Mouse (Mus musculus) ES-E14 (cell line): ENCODE results near the gene Ahnak2. TPM values are rescaled to one million over a fixed set of nuclear protein-coding genes. Genes with fewer than 3 reads are reported as not detected.

Experiments used
- DNase-seq: peaks from one replicate; pipeline ENCODE4 v3.0.0-alpha.2; 2013; ENCODE audit warnings: low read depth, low spot score
- H3K27ac ChIP-seq: 2 replicates; pipeline ENCODE4 v1.5.1; 2012; ENCODE audit warnings: low read depth, mild to moderate bottlenecking, low read length, moderate library complexity, mixed read lengths; ENCODE audit not compliant: poor library complexity, insufficient read depth, severe bottlenecking
- H3K36me3 ChIP-seq: 2 replicates; pipeline ENCODE4 v1.6.1; 2012; ENCODE audit warnings: mild to moderate bottlenecking, low read length, moderate library complexity, mixed read lengths; ENCODE audit not compliant: control insufficient read depth, poor library complexity, insufficient read depth, severe bottlenecking
- H3K4me1 ChIP-seq, 2 experiments: fragments of 150-350 bp in 1 of 2; sonication (generic) in 1 of 2; 2 replicates each; pipeline ENCODE4 v1.6.1; 2012; ENCODE audit warnings: low read length in 2 of 2, mild to moderate bottlenecking in 1 of 2, mixed read lengths in 1 of 2; ENCODE audit not compliant: control insufficient read depth in 2 of 2, insufficient read depth in 2 of 2, poor library complexity in 1 of 2
- H3K4me3 ChIP-seq, 2 experiments: fragments of 150-350 bp in 1 of 2; sonication (generic) in 1 of 2; 2 replicates each; pipeline ENCODE4 v1.5.1; 2012; ENCODE audit warnings: low read length in 2 of 2, low read depth in 1 of 2, mild to moderate bottlenecking in 1 of 2, mixed read lengths in 1 of 2; ENCODE audit not compliant: insufficient read depth in 1 of 2, poor library complexity in 1 of 2, severe bottlenecking in 1 of 2
- H3K9ac ChIP-seq: 2 replicates; pipeline ENCODE4 v1.6.1; 2012; ENCODE audit warnings: low read depth, mild to moderate bottlenecking, low read length, mixed read lengths; ENCODE audit not compliant: poor library complexity, insufficient read depth, severe bottlenecking
- H3K9me3 ChIP-seq: fragments of 150-350 bp; sonication (generic); 2 replicates; pipeline ENCODE4 v1.6.1; 2012; ENCODE audit warnings: low read depth, mild to moderate bottlenecking, low read length; ENCODE audit not compliant: control insufficient read depth, insufficient read depth
- CHD2 ChIP-seq: IDR thresholded peaks from 2 replicates; pipeline ENCODE4 v1.6.1; 2014; ENCODE audit warnings: mild to moderate bottlenecking, low read depth, low read length, inconsistent platforms
- HCFC1 ChIP-seq: IDR thresholded peaks from 2 replicates; pipeline ENCODE4 v1.6.1; 2012; ENCODE audit warnings: low read length, inconsistent platforms, borderline replicate concordance; ENCODE audit not compliant: insufficient read depth
- MAFK ChIP-seq: IDR thresholded peaks from 2 replicates; pipeline ENCODE4 v1.6.1; 2014; ENCODE audit warnings: mild to moderate bottlenecking, low read depth, low read length, inconsistent platforms; ENCODE audit not compliant: insufficient read depth
- ZC3H11A ChIP-seq: IDR thresholded peaks from 2 replicates; pipeline ENCODE4 v1.6.1; 2012; ENCODE audit warnings: low read depth, mild to moderate bottlenecking, inconsistent platforms, low read length, borderline replicate concordance
- ZNF384 ChIP-seq: IDR thresholded peaks from 2 replicates; pipeline ENCODE4 v1.6.1; 2012; ENCODE audit warnings: low read depth, low read length, inconsistent platforms
- in situ Hi-C, 2 experiments: fragments of 600-800 bp; cut with MboI; formaldehyde crosslinking; loops; one replicate each; pipeline ENCODE4 v1.15.1; 2025; ENCODE audit warnings: low sequenced_read_pairs in 2 of 2, inconsistent platforms in 1 of 2; ENCODE audit not compliant: unreplicated experiment in 2 of 2
- total RNA-seq: library from RNA; depleted of rRNA; stranded (reverse); fragments of 300-350 nt; gene quantifications from 2 replicates; pipeline ENCODE4 v1.2.3, GENCODE M21; 2012

Ahnak2 gene
- total RNA-seq, 1 experiment = 22.8 TPM

DNA sequence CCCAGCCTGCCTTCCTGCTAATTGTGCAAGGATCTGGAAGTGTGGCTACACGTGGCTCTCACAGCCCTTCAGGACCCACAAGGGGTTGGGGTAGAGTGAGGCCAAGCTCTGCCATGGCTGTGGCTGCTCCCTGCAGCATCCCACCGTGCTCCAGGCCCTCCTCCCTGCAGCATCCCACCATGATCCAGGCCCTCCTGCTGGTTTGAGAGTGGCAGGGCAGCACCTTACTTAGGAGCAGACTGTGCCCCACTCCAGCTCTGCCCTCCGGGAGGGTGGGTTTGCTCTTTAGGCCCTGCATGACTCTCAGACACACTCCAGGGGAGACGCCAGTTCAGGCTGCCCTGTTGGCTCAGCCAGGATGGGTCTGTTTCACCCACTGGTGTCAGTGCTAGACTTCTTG, 32.1 kb downstream of the Ahnak2 start:
- H3K4me3 ChIP-seq = no peak overlapping the region
- H3K4me1 ChIP-seq = no peaks in the 10 kb centered on the region
- TF ChIP-seq ZNF384 (no peak), HCFC1 (no peak), MAFK (no peak), ZC3H11A (no peak), CHD2 (no peak)
- no peak for DNase-seq
- H3K9ac ChIP-seq = no peak overlapping the region
- in situ Hi-C loops = no loop called here
- no peak overlapping the region for H3K27ac ChIP-seq
- H3K36me3 ChIP-seq = no peaks in the 10 kb centered on the region
- no peaks in the 10 kb centered on the region for H3K9me3 ChIP-seq

DNA sequence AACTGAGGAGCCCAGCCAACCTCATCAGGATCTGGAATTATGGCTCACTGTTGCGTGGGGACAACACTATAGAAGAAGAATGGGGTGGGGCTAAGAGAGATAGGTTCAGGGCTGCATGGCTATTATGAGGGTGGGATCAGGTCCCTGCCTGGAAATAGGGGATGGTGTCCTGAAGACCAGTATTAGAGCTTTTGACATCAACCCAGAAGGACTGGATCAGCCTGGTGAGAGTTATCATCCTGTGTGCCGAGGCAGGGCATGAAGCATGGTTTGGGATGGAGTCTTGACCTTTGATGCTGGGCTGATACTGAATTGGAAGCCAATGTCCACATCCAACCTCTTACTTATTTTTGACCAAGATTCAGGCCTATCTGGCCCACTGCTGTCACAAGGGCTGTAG, 32.7 kb downstream of the Ahnak2 start:
- no peak for TF ChIP-seq CHD2
- TF ChIP-seq HCFC1 = no peak
- no peak for TF ChIP-seq ZNF384
- no peak for TF ChIP-seq MAFK
- TF ChIP-seq ZC3H11A = no peak
- no peak overlapping the region for H3K27ac ChIP-seq
- H3K9ac ChIP-seq = no peak overlapping the region
- no peaks in the 10 kb centered on the region for H3K9me3 ChIP-seq
- in situ Hi-C loops = no loop called here
- DNase-seq = no peak
- H3K36me3 ChIP-seq = no peaks in the 10 kb centered on the region
- no peaks in the 10 kb centered on the region for H3K4me1 ChIP-seq
- no peak overlapping the region for H3K4me3 ChIP-seq

DNA sequence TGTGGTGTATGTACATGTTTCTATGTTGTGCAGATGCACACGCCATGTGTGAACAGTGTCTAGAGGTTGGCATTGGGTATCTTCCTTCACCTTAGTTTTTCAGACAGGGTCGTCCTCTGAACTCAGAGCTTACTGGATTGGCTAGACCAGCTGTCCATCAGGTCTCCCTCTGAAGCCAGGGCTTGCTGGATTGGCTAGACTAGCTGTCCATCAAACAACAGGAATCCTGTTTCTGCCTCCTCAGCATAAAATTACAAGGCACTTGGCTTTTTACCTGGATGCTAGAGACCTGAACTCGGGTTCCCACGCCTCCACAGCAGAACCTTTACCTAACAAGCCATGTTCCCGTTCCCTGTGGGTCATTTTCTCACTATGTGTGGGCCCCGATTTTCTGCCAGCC, 33.4 kb downstream of the Ahnak2 start:
- DNase-seq = peak; percentile 44
- in situ Hi-C loops = no loop called here
- H3K36me3 ChIP-seq = no peaks in the 10 kb centered on the region
- H3K4me3 ChIP-seq = no peak overlapping the region
- H3K9me3 ChIP-seq = no peaks in the 10 kb centered on the region
- no peak for TF ChIP-seq ZNF384
- TF ChIP-seq HCFC1 = no peak
- TF ChIP-seq MAFK = peak; percentile 97
- peak; percentile 86 for TF ChIP-seq CHD2
- TF ChIP-seq ZC3H11A = no peak
- H3K9ac ChIP-seq = no peak overlapping the region
- no peaks in the 10 kb centered on the region for H3K4me1 ChIP-seq
- no peak overlapping the region for H3K27ac ChIP-seq

DNA sequence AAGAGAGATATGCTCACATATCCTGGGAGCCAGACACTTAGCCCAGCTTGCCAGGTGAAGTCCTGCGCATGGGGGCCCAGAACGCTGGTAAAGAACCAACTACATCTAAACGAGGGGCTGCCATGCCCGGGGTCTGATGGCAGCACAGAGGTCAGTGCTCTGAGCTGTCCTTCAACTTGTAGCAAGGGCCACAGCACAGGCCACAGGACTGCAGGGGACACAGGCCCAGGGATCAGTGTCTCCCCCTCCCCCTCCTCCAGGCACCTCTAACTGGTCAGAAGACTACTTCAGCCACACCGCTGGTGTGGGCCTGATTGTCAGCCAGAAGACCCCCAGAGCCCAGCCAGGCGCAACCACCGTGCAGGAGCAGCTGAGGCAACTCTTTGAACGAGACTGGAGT, 34.3 kb downstream of the Ahnak2 start:
- Histone ChIP-seq H3K4me3 (no peak overlapping the region), H3K9ac (no peak overlapping the region), H3K9me3 (no peaks in the 10 kb centered on the region), H3K4me1 (no peaks in the 10 kb centered on the region), H3K36me3 (no peaks in the 10 kb centered on the region), H3K27ac (no peak overlapping the region)
- no peak for DNase-seq
- TF ChIP-seq ZC3H11A = no peak
- no peak for TF ChIP-seq MAFK
- no peak for TF ChIP-seq CHD2
- TF ChIP-seq ZNF384 = no peak
- in situ Hi-C loops = no loop called here
